Comparison of ENCODE assay signal across 14 mouse cellular contexts in the genomic region with DNA sequence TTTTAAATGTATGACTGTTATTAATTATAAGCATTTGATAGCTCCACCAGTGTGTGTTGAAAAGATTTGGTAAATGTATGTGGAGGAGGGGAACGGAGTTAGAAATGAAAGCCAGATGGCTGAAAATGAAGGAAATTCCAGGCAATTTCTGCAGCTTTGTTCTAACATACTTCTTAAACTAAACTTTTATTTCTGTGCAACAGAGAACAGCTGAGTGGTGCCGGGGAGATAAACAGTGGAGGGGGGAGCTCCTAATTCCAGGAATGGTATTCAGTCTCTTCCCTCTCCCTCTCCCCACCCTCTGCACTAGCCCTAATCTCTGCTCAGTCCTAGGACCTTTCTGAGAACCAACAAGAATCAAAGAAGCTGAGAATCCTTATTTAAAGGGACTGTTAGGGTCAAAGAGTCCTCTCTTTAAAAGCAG.
A peak's percentile ranks its signal among the peaks of the same experiment; 100 is the strongest.
DNase-seq lines count a peak whose midpoint lies in the region; ATAC-seq lines count a peak whose summit lies in the region.
"Had no signal": no experiment of that assay in that cellular context is flagged by ENCODE, and none has a peak within 500 bp of the region (broad histone marks: within the 10 kb centered on the region; RNA-seq: fewer than 3 reads in every experiment).

No protein-coding gene starts in this region.

- WGBS in limb, embryonic 11.5 days, result 8% methylated on average over 2 of the region's 2 CpGs

- H3K4me2 ChIP-seq in limb, embryonic 11.5 days (ENCODE audit: low read depth, severe bottlenecking), result no peak overlapping the region
- H3K4me2 ChIP-seq: neural tube, embryonic 13.5 days had no signal

- H3K4me1 ChIP-seq in limb, embryonic 11.5 days (ENCODE audit: control insufficient read depth, insufficient read depth, low read length), result peaks cover 11% of the 10 kb centered on the region
- H3K4me1 ChIP-seq: neural tube, embryonic 13.5 days had no signal

- ATAC-seq in limb, embryonic 11.5 days (ENCODE audit: insufficient number of reproducible peaks, low FRiP score, low TSS enrichment, low read depth), result peak; percentile 42; the same call in 1 of the 2 replicates
- ATAC-seq in CD4-positive, CD25-positive, alpha-beta regulatory T cell, adult 4 months, result no peak

- H3K4me3 ChIP-seq in limb, embryonic 11.5 days (ENCODE audit: low read depth, low read length), result no peak overlapping the region
- H3K4me3 ChIP-seq: layer of hippocampus, adult 2 months; midbrain, embryonic 10.5 days; neural tube, embryonic 13.5 days had no signal

- intact Hi-C loops in heart, postnatal 25 days (cut with DNase I), result no loop called here
- intact Hi-C loops in gastrocnemius, postnatal 14 days (cut with DNase I; ENCODE audit: low total_unique reads), result no loop called here

- DNase-seq in heart, adult 11 months, result peak; percentile 57
- no peak for DNase-seq in heart, postnatal 25 days (ENCODE audit: low spot score)
- DNase-seq in kidney, postnatal 14 days, result peak; percentile 27
- no peak for DNase-seq in kidney, adult 8-10 months
- peak; percentile 59 for DNase-seq in embryo, embryonic 11 days
- peak; percentile 54 for DNase-seq in limb, embryonic 11.5 days (ENCODE audit: low spot score)
- no peak for DNase-seq in gastrocnemius, postnatal 14 days
- DNase-seq: adrenal gland, postnatal 14 days; cerebellum, adult 18-20 months; left cerebral cortex, postnatal 4 days had no signal

- no peaks in the 10 kb centered on the region for H3K9me3 ChIP-seq in limb, embryonic 11.5 days (ENCODE audit: control insufficient read depth, low read length)
- H3K9me3 ChIP-seq: midbrain, embryonic 10.5 days; neural tube, embryonic 13.5 days had no signal

- no peak overlapping the region for H3K9ac ChIP-seq in limb, embryonic 11.5 days (ENCODE audit: low read length)
- H3K9ac ChIP-seq: neural tube, embryonic 13.5 days had no signal

- no peaks in the 10 kb centered on the region for H3K27me3 ChIP-seq in limb, embryonic 11.5 days (ENCODE audit: control insufficient read depth, insufficient read depth, low read length)
- H3K27me3 ChIP-seq: neural tube, embryonic 13.5 days had no signal

- H3K27ac ChIP-seq in limb, embryonic 11.5 days (replicated peaks; ENCODE audit: low read depth, low read length), result peak overlapping the region; percentile 70; the same call in 1 of the 2 replicates
- H3K27ac ChIP-seq: layer of hippocampus, adult 2 months; midbrain, embryonic 10.5 days; neural tube, embryonic 13.5 days had no signal

- H3K36me3 ChIP-seq in limb, embryonic 11.5 days (ENCODE audit: control insufficient read depth, insufficient read depth, low read length), result no peaks in the 10 kb centered on the region
- H3K36me3 ChIP-seq: midbrain, embryonic 10.5 days; neural tube, embryonic 13.5 days had no signal

Comparison
In these comparisons a context has a peak if more than half of its experiments do, and no peak if none do; other contexts are left out.
1. DNase-seq: peak in heart, adult 11 months (single experiment), kidney, postnatal 14 days (single experiment), embryo, embryonic 11 days (single experiment) and limb, embryonic 11.5 days (single experiment); none in heart, postnatal 25 days (single experiment), kidney, adult 8-10 months (0 of 2) and gastrocnemius, postnatal 14 days (single experiment).